Mouse (Mus musculus) testis, postnatal 10 days (tissue): Measurements from ENCODE around the gene Enpp6.

ENCODE experiments used
- DNase-seq: peaks from one replicate; pipeline ENCODE4 v3.0.0; 2021; ENCODE audit warnings: low spot score

The Enpp6 gene

GRCm38 (mm10) chr8:47061105-47061720 lies 74.5 kb downstream of the Enpp6 start:
- no peak for DNase-seq

DNA sequence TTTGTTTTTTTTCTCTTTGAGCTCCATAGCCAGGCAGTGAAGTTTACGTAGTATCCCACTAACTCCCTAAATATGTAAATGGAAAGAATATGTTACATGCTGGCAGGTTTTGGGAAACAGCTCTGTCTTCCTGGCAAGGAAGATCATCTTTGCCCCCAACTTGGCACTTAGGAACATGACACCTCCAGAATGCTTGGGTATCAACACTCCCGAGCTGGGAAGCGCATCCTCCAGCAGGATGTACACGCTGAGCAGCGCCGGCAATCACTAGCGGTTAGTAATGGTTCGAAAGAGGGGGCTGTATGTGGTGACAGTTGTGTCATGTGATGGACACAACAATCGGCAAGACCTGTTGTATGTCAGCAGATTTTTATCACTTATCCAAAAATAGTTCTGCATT lies 80.4 kb downstream of the Enpp6 start:
- DNase-seq: no peak

GRCm38 (mm10) chr8:47069634-47070033 lies 82.9 kb downstream of the Enpp6 start:
- DNase-seq: no peak

GRCm38 (mm10) chr8:47072001-47072400 lies 85.3 kb downstream of the Enpp6 start:
- no peak for DNase-seq

DNA sequence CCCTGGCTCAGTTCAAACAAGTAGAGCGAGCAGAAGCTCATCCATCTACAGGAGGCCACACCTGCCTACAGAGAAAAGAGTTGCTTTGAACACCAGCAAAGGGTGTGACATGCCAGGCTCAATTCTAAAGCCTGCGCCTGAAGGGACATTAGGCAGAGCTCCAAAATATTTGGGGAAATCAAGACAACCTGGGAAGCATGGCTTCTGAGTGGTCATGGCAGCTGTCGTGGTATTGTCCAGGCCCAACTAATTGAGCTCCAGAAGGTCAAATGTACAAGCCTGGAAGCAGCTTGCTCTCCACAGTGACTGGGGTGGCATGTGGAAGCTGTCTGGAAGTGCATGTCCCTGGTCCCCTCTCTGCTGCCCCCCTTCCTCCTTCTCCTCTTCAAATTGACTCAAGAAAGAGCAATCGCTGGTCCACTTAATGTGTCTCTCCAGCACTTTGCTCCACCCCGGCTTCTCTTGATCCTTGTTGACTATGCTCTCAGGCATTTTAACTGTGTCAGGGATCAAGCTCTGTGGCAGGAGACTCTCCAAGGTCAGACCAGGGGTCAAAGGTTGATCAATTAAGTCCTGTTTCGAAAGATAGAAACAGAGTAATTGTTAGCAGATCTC lies 89.4 kb downstream of the Enpp6 start:
- DNase-seq: no peak

- DNase-seq: no peak
Observed at GRCm38 (mm10) chr8:47080037-47080436, 93.3 kb downstream of the Enpp6 start.

DNA sequence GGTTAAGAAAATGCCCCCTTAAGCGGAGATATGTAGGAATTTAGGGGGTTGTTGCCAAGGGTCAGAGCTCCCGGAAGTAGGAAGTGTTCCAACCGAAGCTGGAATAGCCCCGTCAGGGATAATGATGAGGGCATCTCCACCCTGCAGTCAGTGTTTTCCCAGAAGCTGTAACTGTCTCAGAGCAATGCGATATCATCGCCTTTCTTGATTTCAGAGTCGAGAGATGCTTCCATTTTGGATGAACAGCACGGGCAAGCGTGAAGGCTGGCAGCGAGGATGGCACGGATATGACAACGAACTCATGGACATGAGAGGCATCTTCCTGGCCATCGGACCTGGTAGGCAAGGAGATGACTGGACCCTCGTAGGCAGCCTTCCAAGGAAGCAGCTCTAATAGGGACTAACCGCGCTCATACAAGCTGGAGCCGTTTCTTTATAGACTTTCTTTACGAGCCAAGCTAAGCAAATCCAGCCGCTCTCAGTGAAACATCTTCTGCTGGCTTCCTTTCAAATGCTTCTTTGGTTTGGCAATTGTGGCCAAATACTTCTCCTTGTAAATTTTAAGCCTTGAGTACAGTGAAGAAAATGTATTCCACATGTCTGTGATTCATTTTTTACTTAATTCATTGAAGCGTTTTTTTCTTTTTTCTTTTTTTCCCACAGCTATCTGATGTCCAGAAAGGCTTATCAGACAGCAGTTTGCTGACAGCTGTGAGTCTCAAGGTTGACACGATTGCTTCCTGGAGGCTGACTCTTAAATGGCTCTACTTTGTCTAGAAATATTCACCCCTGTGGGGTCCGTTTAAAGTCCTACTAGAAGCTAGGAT lies 95.7 kb downstream of the Enpp6 start:
- DNase-seq: no peak

GRCm38 (mm10) chr8:47090021-47090420 lies 103.3 kb downstream of the Enpp6 start:
- DNase-seq: no peak

- DNase-seq: no peak
Observed at GRCm38 (mm10) chr8:47105617-47106016, 118.9 kb downstream of the Enpp6 start.

DNA sequence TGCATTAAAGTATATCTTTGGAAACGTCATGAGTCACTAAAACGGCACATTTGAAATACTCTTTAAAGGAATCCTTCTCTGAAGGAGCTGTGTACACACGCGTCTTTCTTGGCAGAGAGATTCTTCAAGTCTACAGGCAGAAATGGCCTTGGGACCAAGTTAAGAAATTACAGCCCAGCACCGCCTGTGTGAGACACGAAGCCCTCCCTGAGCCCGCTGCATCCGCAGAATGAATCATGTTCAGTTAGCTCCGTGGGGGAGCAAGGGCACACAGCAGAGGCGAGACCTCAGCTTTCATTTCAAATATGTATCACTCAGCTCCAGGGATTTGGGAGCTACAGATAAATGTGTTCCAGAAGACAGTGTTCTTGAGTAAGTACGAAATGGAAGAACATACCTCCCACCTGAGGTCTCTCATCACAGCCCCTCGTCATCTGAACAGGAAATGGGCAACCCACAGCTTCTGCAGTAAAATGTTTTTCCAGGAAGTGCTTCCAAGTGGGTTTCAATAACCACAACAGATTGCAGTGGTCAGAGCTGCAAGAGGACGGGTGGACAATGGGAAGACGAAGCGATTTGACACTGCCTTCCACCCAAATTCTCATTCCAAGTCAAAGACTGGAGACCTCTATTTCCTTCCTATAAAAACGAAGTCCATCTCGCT lies 127.6 kb downstream of the Enpp6 start:
- DNase-seq: peak; percentile 47

GRCm38 (mm10) chr8:47117336-47117735 lies 130.6 kb downstream of the Enpp6 start:
- no peak for DNase-seq

DNA sequence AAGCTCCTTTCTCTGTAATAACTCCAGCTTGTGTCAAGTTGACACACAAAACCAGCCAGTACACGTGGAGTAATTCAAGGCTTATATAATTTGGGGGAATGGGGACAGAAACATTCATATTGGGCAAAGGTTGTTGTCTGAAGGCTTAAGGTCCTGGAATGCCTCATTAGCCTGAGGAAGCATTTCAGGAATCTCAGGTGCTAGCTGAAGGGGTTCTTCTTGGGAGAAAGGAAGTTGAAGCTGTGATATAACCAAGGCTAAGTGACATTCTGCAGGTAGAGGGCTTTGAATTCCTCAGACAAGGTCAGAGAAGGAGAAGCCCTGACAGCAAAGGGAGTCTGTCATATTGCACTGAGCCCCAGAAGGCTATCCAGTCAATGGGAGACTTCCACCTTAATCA lies 133.2 kb downstream of the Enpp6 start:
- DNase-seq: no peak

GRCm38 (mm10) chr8:47128859-47129258 lies 142.2 kb downstream of the Enpp6 start:
- DNase-seq: no peak

DNA sequence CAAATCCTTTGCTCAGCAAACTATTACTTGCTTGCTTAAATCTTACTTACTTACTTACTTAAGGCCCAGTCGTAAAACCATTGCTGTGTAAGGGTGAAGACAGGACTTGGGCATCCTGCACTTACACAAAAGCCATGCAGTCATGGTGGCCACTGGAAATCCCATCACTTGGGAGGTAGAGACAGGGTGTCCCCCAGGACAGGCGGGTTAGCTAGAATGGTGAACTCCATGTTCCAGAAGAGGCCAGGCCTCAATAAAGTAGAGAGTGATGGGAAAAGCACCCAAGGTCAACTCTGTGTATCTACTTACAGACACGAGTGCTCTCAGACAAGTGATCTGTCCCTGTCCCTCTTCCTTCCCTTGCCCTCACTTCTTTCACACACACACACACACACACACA lies 146.7 kb downstream of the Enpp6 start:
- no peak for DNase-seq

- DNase-seq: no peak
Observed at GRCm38 (mm10) chr8:47134736-47135135, 148.0 kb downstream of the Enpp6 start.

DNA sequence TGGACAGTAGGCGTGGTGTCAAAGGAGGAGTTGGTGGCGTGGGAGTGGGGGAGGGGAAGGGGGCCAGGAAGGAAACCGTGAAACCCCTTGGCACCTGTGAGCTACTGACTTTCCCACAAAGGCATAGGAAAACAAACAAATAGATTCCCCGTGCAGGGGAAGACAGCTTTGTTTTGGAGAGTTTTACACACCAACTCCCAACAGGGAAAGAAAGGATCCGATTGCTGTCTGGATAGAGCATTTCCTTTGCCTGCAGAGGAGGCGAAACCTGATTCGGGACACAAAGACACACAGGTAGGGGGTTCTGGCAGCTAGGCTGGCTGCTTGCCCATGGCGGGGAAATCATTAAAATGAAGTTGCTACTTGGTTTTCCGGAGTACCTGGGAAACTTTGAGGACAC lies 148.9 kb downstream of the Enpp6 start:
- peak; percentile 47 for DNase-seq

DNA sequence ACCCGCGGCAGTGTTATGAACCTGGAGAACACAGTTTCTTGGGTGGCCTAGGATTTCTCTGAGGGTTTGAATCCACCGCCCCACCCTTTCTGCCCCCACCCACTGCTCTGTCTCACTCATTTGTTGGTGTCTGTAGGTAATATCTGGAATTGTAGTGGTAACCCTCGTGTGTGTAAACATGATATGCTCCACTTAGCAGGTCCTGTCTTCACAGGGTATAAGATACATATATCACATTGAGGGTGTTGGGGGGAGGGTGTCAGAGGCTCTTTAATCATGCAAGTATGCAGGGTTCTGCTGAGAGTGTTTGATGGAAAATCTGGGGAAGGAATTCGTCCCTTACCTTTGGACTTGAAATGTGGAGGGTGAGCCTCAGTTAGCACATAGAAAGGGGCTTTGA lies 149.4 kb downstream of the Enpp6 start:
- no peak for DNase-seq

DNA sequence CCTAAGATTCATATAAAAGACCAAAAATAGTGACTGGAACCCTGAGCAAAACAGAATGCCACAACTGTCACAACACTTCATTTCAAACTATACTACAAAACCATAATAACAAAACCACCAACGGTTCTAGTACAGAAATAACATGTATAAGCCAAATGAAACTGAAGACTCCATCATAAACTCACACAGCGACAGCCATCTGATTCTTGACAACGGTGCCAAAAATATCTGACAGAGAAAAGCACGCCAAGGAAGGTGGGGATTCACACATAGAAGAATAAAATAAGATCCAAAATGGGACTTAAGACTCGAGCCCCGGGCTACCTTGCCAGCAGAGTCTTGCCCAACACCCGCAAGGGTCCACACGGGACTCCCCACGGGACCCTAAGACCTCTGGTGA lies 158.6 kb downstream of the Enpp6 start:
- DNase-seq: no peak
